25 mouse cellular contexts compared by ENCODE assay signal in the genomic region with DNA sequence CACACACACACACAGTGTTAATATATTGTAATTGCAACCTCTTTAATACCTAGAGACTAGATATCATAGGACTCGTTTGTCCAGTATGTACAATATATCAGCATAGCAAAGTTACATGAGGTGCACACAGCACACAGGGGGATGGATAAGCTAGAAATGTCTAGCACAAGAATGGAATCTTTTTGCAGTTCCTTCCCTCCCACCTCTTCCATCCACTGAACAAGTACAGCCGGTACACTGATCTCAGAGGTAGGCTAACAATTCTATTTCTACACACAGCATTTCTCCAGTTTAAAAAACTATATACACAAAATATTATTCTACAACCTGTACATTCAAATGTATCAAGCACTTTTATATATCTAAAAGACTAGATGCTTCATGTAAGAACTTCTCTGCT.
"Had no signal": no experiment of that assay in that cellular context is flagged by ENCODE, and none has a peak within 500 bp of the region (broad histone marks: within the 10 kb centered on the region; RNA-seq: fewer than 3 reads in every experiment).

No protein-coding gene starts in this region.

- H3K36me3 ChIP-seq: heart, embryonic 15.5 days; limb, embryonic 15.5 days; liver, embryonic 12.5 days had no signal

- H3K9ac ChIP-seq: heart, embryonic 13.5 days; heart, embryonic 15.5 days; hindbrain, embryonic 13.5 days; hindbrain, embryonic 15.5 days; kidney, embryonic 15.5 days; limb, embryonic 13.5 days; limb, embryonic 15.5 days; liver, embryonic 12.5 days; liver, embryonic 14.5 days had no signal

- ATAC-seq: hindbrain, postnatal 0 days; intestine, embryonic 16.5 days; liver, embryonic 12.5 days had no signal

- H3K4me1 ChIP-seq: heart, embryonic 15.5 days; hindbrain, embryonic 13.5 days; hindbrain, embryonic 15.5 days; kidney, embryonic 15.5 days; limb, embryonic 13.5 days; limb, embryonic 15.5 days; liver, embryonic 12.5 days had no signal

- H3K27me3 ChIP-seq: heart, embryonic 13.5 days; heart, embryonic 15.5 days; hindbrain, embryonic 13.5 days; hindbrain, embryonic 15.5 days; kidney, embryonic 15.5 days; limb, embryonic 13.5 days; limb, embryonic 15.5 days; liver, embryonic 12.5 days had no signal

- H3K27ac ChIP-seq: heart, embryonic 13.5 days; heart, embryonic 15.5 days; hindbrain, embryonic 13.5 days; hindbrain, embryonic 15.5 days; hindbrain, postnatal 0 days; kidney, embryonic 15.5 days; kidney, postnatal 0 days; limb, embryonic 13.5 days; limb, embryonic 15.5 days; liver, embryonic 12.5 days; liver, embryonic 14.5 days had no signal

- H3K9me3 ChIP-seq: heart, embryonic 13.5 days; heart, embryonic 15.5 days; hindbrain, embryonic 13.5 days; hindbrain, embryonic 15.5 days; kidney, embryonic 15.5 days; limb, embryonic 13.5 days; limb, embryonic 15.5 days; liver, embryonic 12.5 days had no signal

- H3K4me3 ChIP-seq: heart, embryonic 13.5 days; heart, embryonic 15.5 days; hindbrain, embryonic 13.5 days; hindbrain, embryonic 15.5 days; kidney, embryonic 15.5 days; limb, embryonic 13.5 days; limb, embryonic 15.5 days; liver, embryonic 12.5 days had no signal

- DNase-seq: gastrocnemius, postnatal 10 days; gastrocnemius, postnatal 25 days; heart, adult 11 months; heart, postnatal 14 days; heart, postnatal 36 days; kidney, adult 11 months; kidney, adult 2 months; kidney, adult 9 months; kidney, postnatal 14 days; kidney, postnatal 36 days; layer of hippocampus, adult 9-11 months; layer of hippocampus, postnatal 36 days; left cerebral cortex, postnatal 4 days had no signal
